Mouse (Mus musculus) CH12.LX (cell line): ENCODE measurements around the gene Clec3a.

Experiments used
- CTCF ChIP-seq, 2 experiments: IDR thresholded peaks in 1 of 2; conservative IDR thresholded peaks in 1 of 2; 2 replicates each; pipeline ENCODE4 v1.5.1; 2011 to 2012; ENCODE audit warnings: low read depth in 2 of 2, low read length in 2 of 2, improper control_type of control experiment in 1 of 2, inconsistent platforms in 1 of 2, mild to moderate bottlenecking in 1 of 2, moderate library complexity in 1 of 2
- EP300 ChIP-seq: IDR thresholded peaks from 2 replicates; pipeline ENCODE4 v1.6.1; 2011; ENCODE audit warnings: low read length, improper control_type of control experiment
- JUND ChIP-seq: conservative IDR thresholded peaks from 2 replicates; pipeline ENCODE4 v1.6.1; 2011; ENCODE audit warnings: low read depth, low read length, improper control_type of control experiment
- MYC ChIP-seq: IDR thresholded peaks from 2 replicates; pipeline ENCODE4 v1.6.1; 2011; ENCODE audit warnings: low read depth, mild to moderate bottlenecking, improper control_type of control experiment, low read length
- POLR2A ChIP-seq: IDR thresholded peaks from 2 replicates; pipeline ENCODE4 v1.6.1; 2011; ENCODE audit warnings: low read depth, mild to moderate bottlenecking, improper control_type of control experiment, low read length
- POLR2AphosphoS2 ChIP-seq: IDR thresholded peaks from 2 replicates; pipeline ENCODE4 v1.6.1; 2011; ENCODE audit warnings: low read depth, low read length, improper control_type of control experiment

DNA sequence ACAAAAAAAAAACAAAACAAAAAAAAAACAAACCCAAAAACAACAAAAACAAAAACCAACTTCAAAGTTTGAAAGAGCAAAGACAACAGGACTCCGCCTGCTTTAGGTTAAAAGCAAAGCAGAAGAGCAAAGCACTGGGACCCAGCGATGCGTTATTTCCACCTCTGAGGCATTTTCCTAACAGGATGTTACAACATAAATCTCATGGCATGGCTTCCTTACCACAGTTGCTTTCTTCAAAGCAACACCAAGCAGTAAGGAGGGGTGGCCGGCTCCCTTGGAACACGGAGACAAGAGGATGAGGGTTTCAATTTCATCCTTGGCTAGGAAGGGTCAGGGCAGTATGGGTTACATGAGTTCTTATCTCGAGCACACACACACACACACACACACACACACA, 1.0 kb downstream of the Clec3a start:
- TF ChIP-seq CTCF (conservative IDR thresholded peaks at IDR 0.05 in 1 of 2, IDR thresholded peaks at IDR 0.05 in 1 of 2; ENCODE audit: low read depth in 2 of 2, low read length in 2 of 2) (no peak), POLR2A (no peak), EP300 (no peak), MYC (no peak), POLR2AphosphoS2 (no peak), JUND (no peak)
